Mouse (Mus musculus) kidney, postnatal 0 days (tissue): ENCODE measurements around the gene Osm. TPM values are rescaled to one million over a fixed set of nuclear protein-coding genes. Genes with fewer than 3 reads are reported as not detected.

ENCODE experiments used
- ATAC-seq: fragments of 200-750 bp; cut with Nextera tagmentation; replicated peaks from 2 replicates; pipeline ENCODE4 v1.8.0; 2017; ENCODE audit warnings: low read depth, moderate number of reproducible peaks, moderate TSS enrichment, moderate library complexity; ENCODE audit not compliant: low FRiP score
- DNase-seq: peaks from one replicate; pipeline ENCODE4 v3.0.0-alpha.2; 2016; ENCODE audit warnings: low spot score
- H3K27ac ChIP-seq: fragments of 300-500 bp; sonication (generic); 2 replicates; pipeline ENCODE4 v1.5.1; 2014; ENCODE audit warnings: mild to moderate bottlenecking
- H3K27me3 ChIP-seq: fragments of 300-500 bp; sonication (generic); 2 replicates; pipeline ENCODE4 v1.6.1; 2014; ENCODE audit warnings: low read length, mixed read lengths; ENCODE audit not compliant: insufficient read depth
- H3K36me3 ChIP-seq: fragments of 300-500 bp; sonication (generic); 2 replicates; pipeline ENCODE4 v1.6.1; 2014; ENCODE audit warnings: low read length, mixed read lengths; ENCODE audit not compliant: insufficient read depth
- H3K4me1 ChIP-seq: fragments of 300-500 bp; sonication (generic); replicated peaks from 2 replicates; pipeline ENCODE4 v1.6.1; 2014; ENCODE audit warnings: antibody characterized with exemption, low read length, mixed read lengths; ENCODE audit not compliant: insufficient read depth
- H3K4me2 ChIP-seq: fragments of 300-500 bp; sonication (generic); 2 replicates; pipeline ENCODE4 v1.6.1; 2014; ENCODE audit warnings: mild to moderate bottlenecking, low read length, moderate library complexity, mixed read lengths
- H3K4me3 ChIP-seq: fragments of 300-500 bp; sonication (generic); replicated peaks from 2 replicates; pipeline ENCODE4 v1.5.1; 2014; ENCODE audit warnings: low read depth, low read length
- H3K9ac ChIP-seq: fragments of 300-500 bp; sonication (generic); 2 replicates; pipeline ENCODE4 v1.6.1; 2014; ENCODE audit warnings: low read depth, low read length
- H3K9me3 ChIP-seq: fragments of 300-500 bp; sonication (generic); replicated peaks from 2 replicates; pipeline ENCODE4 v1.6.1; 2016; ENCODE audit warnings: low read length, inconsistent platforms, mixed read lengths
- CTCF ChIP-seq: IDR thresholded peaks from 2 replicates; pipeline ENCODE4 v1.5.1; 2016; ENCODE audit warnings: antibody characterized with exemption, low read depth, mild to moderate bottlenecking, moderate library complexity
- WGBS: fragments of 180-500 bp; shearing (Covaris S2); extraction: QIAGEN DNeasy Blood & Tissue Kit; methylation state at CpG from one replicate; pipeline ENCODE4 v1.1.7; 2014; 5-methylcytosine and 5-hydroxymethylcytosine counted together
- polyA plus RNA-seq: library from polyadenylated mRNA; unstranded; fragments of >200 nt; fragmentation: Nextera tagmentation; extraction: Ambion mirVana; gene quantifications from 2 replicates; pipeline ENCODE4 v1.2.1, GENCODE M21; 2015

Osm gene
- polyA plus RNA-seq, 1 experiment from 2014 or later: 0.11 TPM

DNA sequence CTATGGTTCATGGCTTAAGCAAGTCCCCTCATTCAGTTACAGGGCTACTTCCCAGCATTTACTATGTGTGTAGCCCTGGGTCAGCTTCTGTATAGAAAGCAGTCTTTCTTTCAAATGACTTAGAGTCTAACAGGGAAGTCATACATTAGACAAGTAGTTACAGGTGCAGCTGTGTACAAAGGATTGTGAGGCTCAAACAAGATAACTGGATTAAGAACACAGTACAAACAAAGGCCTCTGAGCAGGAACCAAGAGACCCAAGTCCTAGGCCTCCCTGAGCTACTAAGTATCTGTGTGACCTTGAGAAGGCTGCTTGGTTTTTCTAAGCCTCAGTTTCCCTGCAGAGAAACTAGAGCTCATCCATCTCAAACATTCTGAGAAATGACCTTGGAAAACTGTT lies 42.8 kb upstream of the Osm start:
- Histone ChIP-seq H3K9ac (no peak overlapping the region), H3K27me3 (no peaks in the 10 kb centered on the region), H3K9me3 (no peaks in the 10 kb centered on the region), H3K27ac (no peak overlapping the region), H3K4me2 (no peak overlapping the region), H3K4me1 (peaks cover 20% of the 10 kb centered on the region), H3K36me3 (0 out of 2 replicates have a peak, but pooled peaks cover 2% of the 10 kb centered on the region), H3K4me3 (no peak overlapping the region)
- no peak for ATAC-seq
- DNase-seq: no peak
- TF ChIP-seq CTCF: no peak

DNA sequence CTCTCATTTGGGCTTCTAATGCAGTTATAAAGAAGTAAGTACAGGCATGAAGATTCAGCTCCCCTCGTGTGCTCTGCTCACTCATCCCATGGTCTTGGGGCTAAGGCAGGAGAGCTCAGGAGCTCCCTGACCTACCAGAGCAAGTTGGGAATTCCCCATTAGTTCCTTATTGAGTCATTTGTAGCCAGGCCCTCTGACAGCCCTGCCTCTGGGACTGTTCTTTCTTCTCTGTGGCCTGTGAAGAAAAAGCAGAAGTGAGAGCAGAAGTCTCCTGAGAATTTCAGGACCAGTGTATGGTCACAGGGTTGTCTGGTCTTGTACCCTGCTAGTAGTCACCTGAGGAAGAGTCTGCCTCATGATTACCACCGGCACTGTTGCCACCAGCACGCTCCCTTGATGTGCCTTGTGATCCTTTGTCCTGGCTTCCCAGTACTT lies 40.6 kb upstream of the Osm start:
- ATAC-seq: no peak
- no peak for DNase-seq
- Histone ChIP-seq H3K9ac (no peak overlapping the region), H3K4me2 (no peak overlapping the region), H3K27me3 (no peaks in the 10 kb centered on the region), H3K27ac (peak overlapping the region; percentile 38; the same call in 1 of the 2 replicates), H3K9me3 (no peaks in the 10 kb centered on the region), H3K4me1 (peaks cover 14% of the 10 kb centered on the region), H3K4me3 (no peak overlapping the region), H3K36me3 (0 out of 2 replicates have a peak, but pooled peaks cover 2% of the 10 kb centered on the region)
- 77% methylated on average over 3 of the region's 3 CpGs for WGBS
- TF ChIP-seq CTCF: no peak

DNA sequence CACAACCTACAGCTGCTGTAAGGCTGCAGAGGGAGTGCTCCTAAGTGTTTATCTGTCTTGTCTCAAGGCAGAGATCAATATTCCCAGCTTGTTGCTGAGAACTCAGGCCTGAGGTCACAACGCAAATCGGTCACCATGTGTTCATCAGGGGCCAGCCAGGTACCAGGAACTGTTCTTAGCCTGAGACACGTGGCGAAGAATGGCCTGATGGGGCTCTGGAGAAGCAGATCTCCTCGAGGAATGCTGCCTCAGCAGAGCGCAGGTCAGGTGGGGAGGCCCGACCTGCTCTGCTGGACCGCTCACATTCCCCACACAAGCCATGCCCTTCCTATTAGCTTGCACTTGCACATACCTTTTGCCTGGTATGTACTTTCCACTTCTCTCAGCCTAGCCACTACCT lies 39.6 kb upstream of the Osm start:
- peak overlapping the region; percentile 86 for H3K27ac ChIP-seq
- ATAC-seq (peak; percentile 86), DNase-seq (peak; percentile 51)
- no peak overlapping the region for H3K9ac ChIP-seq
- H3K36me3 ChIP-seq: 0 out of 2 replicates have a peak, but pooled peaks cover 2% of the 10 kb centered on the region
- H3K4me2 ChIP-seq: no peak overlapping the region
- H3K27me3 ChIP-seq: no peaks in the 10 kb centered on the region
- no peaks in the 10 kb centered on the region for H3K9me3 ChIP-seq
- no peak for TF ChIP-seq CTCF
- H3K4me1 ChIP-seq: peaks cover 11% of the 10 kb centered on the region
- 30% methylated on average over 8 of the region's 8 CpGs for WGBS
- H3K4me3 ChIP-seq: no peak overlapping the region

DNA sequence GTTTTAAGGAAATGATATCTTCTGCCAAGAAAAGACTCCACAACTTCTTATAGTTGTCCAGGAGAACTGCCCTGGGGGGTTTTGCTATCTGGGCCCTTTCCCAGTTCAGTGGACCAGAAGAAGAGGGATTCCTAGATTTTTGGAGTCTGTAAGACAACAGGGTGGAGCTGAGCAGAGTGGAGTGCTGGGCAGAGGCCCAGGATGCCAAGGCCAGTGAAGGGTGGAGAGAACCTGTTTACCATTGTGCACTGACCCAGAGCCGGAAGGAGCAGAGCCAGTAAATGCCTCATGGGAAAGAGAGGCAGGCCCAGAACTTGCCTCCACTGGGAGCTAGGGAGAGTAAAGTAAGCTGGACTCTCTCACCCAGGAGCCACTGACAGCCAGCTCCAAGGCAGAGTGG lies 38.5 kb upstream of the Osm start:
- no peaks in the 10 kb centered on the region for H3K9me3 ChIP-seq
- 47% methylated on average over 1 of the region's 1 CpGs for WGBS
- no peaks in the 10 kb centered on the region for H3K36me3 ChIP-seq
- no peak overlapping the region for H3K9ac ChIP-seq
- no peak for TF ChIP-seq CTCF
- peak overlapping the region; percentile 86 for H3K27ac ChIP-seq
- peaks cover 11% of the 10 kb centered on the region for H3K4me1 ChIP-seq
- no peak overlapping the region for H3K4me2 ChIP-seq
- H3K4me3 ChIP-seq: no peak overlapping the region
- no peaks in the 10 kb centered on the region for H3K27me3 ChIP-seq
- ATAC-seq (peak; percentile 89), DNase-seq (peak; percentile 76)

DNA sequence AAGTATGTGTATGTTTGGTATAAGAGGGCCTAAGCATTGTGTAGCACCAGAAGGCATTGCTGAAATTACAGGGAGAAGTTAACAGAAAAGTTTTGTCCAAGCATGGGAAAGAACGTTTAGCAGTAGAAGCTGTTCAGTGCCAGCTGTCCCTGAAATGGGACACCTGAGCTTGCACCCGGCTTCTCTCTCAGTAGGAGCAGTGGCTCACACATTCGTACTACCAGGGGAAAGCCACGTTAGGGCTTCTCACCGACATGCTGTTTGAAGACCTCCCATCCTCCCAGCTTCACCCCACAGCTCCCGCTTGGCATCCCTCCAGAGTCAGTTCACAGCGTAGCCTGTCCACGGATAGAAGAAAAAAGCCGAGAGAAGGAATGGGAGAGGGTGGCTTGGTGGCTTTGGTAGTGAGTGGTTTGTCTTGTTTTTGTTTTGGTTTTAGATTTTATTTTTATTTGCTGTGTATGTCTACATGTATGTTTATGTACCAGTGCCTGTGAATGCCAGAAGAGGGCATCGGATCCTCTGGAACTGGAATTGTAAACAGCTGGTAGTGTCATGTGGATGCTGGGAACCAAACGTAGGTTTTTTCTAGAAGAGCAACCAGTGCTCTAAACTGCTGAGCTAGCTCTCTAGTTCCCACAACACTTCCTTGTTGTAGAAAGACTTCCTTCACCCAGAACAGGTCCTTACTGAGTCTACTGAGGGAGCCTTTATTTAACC lies 34.1 kb upstream of the Osm start:
- Histone ChIP-seq H3K9ac (no peak overlapping the region), H3K4me2 (no peak overlapping the region), H3K27ac (no peak overlapping the region), H3K4me3 (no peak overlapping the region), H3K36me3 (no peaks in the 10 kb centered on the region), H3K4me1 (peaks cover 22% of the 10 kb centered on the region), H3K9me3 (no peaks in the 10 kb centered on the region), H3K27me3 (no peaks in the 10 kb centered on the region)
- TF ChIP-seq CTCF: 0 out of 2 replicates have a peak, but pooled peaks have one; percentile 15
- DNase-seq (no peak), ATAC-seq (no peak)
- WGBS: 50% methylated on average over 11 of the region's 11 CpGs

DNA sequence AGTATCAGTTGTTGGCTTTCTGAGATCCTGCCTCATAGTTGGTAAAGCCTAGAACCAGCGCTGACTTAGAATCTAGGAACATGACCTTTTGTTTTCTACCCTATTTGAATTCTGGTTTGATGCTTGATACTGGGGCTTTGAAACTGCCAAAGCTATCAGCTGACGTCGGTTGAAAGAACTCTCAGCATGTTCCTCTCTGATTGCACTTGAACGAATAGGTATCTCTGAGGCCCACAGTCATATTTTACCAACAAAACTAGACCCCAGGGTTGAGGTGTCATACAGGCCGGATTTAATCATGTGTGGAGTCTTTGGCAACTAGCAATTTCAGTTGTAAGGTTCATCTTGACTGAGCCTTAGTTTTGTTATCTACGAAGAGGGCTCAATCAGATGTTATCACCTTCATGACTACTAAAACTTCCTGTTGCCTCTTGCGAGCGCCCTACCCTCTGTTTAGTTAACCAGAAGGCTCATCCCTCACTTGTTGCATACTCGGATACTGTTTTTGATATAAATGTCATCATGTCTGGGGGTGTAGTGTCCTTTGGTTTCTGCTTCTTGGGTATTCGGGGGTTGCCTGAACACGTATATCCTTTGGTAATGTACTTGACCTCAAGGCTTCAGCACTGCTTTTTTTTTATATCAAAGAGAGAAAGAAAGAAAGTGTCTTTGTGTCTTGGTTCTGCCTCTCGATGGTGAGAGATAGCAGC lies 33.1 kb upstream of the Osm start:
- H3K36me3 ChIP-seq: peaks cover 9% of the 10 kb centered on the region; the same call in 1 of the 2 replicates
- no peaks in the 10 kb centered on the region for H3K27me3 ChIP-seq
- H3K4me2 ChIP-seq: no peak overlapping the region
- H3K4me1 ChIP-seq: peaks cover 15% of the 10 kb centered on the region
- WGBS: 61% methylated on average over 12 of the region's 12 CpGs
- TF ChIP-seq CTCF: no peak
- peak overlapping the region; percentile 77 for H3K27ac ChIP-seq
- H3K4me3 ChIP-seq: no peak overlapping the region
- DNase-seq (no peak), ATAC-seq (no peak)
- H3K9me3 ChIP-seq: no peaks in the 10 kb centered on the region
- H3K9ac ChIP-seq: no peak overlapping the region
